Comparison of ENCODE assay signal across 26 mouse cellular contexts in the genomic region with DNA sequence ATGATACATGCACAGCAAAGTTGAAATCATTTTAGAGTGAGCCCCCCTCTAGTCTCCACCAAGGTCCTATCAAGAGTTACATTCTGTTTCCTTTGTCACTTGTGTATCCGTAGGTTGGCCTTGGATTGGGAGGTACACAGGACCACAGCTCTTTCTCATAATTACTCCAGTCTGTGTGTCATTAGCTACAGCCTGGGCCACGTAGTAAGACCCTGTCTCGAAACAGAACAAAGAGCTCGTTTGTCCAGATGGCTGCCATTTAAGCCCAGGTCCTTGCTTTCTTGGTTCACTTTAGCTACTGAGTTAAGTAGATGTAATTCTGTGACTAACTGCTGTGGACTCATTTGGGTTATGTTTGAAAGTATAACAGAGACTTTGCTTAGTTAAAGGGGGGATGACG.
"Had no signal": no experiment of that assay in that cellular context is flagged by ENCODE, and none has a peak within 500 bp of the region (broad histone marks: within the 10 kb centered on the region; RNA-seq: fewer than 3 reads in every experiment).

No protein-coding gene starts in this region.

- H3K4me1 ChIP-seq: heart, embryonic 10.5 days; hindbrain, embryonic 10.5 days; hindbrain, embryonic 12.5 days; hindbrain, embryonic 15.5 days; kidney, embryonic 15.5 days; limb, embryonic 15.5 days; liver, embryonic 12.5 days had no signal

- H3K27me3 ChIP-seq: heart, embryonic 12.5 days; hindbrain, embryonic 12.5 days; hindbrain, embryonic 15.5 days; kidney, embryonic 15.5 days; limb, embryonic 13.5 days; limb, embryonic 15.5 days; liver, embryonic 12.5 days had no signal

- ATAC-seq: hindbrain, postnatal 0 days; intestine, embryonic 16.5 days; liver, embryonic 12.5 days had no signal

- H3K4me2 ChIP-seq: heart, embryonic 12.5 days; hindbrain, embryonic 12.5 days; hindbrain, embryonic 15.5 days; kidney, embryonic 15.5 days; limb, embryonic 13.5 days; limb, embryonic 15.5 days; liver, embryonic 12.5 days had no signal

- H3K36me3 ChIP-seq: heart, embryonic 10.5 days; heart, embryonic 12.5 days; hindbrain, embryonic 10.5 days; hindbrain, embryonic 12.5 days; hindbrain, embryonic 15.5 days; kidney, embryonic 15.5 days; limb, embryonic 13.5 days; limb, embryonic 15.5 days; liver, embryonic 12.5 days had no signal

- H3K27ac ChIP-seq: gastrocnemius, adult 2 months; heart, adult 2 months; heart, embryonic 10.5 days; hindbrain, embryonic 10.5 days; hindbrain, embryonic 12.5 days; hindbrain, embryonic 15.5 days; hindbrain, postnatal 0 days; kidney, embryonic 15.5 days; layer of hippocampus, adult 2 months; left cerebral cortex, adult 2 months; limb, embryonic 13.5 days; limb, embryonic 15.5 days; liver, embryonic 12.5 days; liver, embryonic 14.5 days had no signal

- DNase-seq: gastrocnemius, adult 2 months; gastrocnemius, postnatal 10 days; gastrocnemius, postnatal 25 days; heart, adult 2 months; heart, postnatal 10 days; heart, postnatal 4 days; kidney, adult 11 months; kidney, adult 2 months; kidney, adult 9 months; kidney, postnatal 10 days; kidney, postnatal 25 days; kidney, postnatal 4 days had no signal

- H3K4me3 ChIP-seq: gastrocnemius, adult 2 months; heart, adult 2 months; heart, embryonic 10.5 days; heart, embryonic 12.5 days; hindbrain, embryonic 10.5 days; hindbrain, embryonic 12.5 days; hindbrain, embryonic 15.5 days; kidney, embryonic 15.5 days; layer of hippocampus, adult 2 months; left cerebral cortex, adult 2 months; limb, embryonic 13.5 days; limb, embryonic 15.5 days; liver, embryonic 12.5 days had no signal

- H3K9ac ChIP-seq: heart, embryonic 12.5 days; hindbrain, embryonic 12.5 days; hindbrain, embryonic 15.5 days; kidney, embryonic 15.5 days; limb, embryonic 13.5 days; limb, embryonic 15.5 days; liver, embryonic 12.5 days; liver, embryonic 14.5 days had no signal

- H3K9me3 ChIP-seq: heart, embryonic 10.5 days; hindbrain, embryonic 15.5 days; limb, embryonic 15.5 days; liver, embryonic 12.5 days had no signal
